Mouse (Mus musculus): ENCODE data around the gene Crocc. TPM values are rescaled to one million over a fixed set of nuclear protein-coding genes. Genes with fewer than 3 reads are reported as not detected.

Crocc gene
- polyA plus RNA-seq, 1 experiment from 2014 or later, result 7.0 TPM

GRCm38 (mm10) chr4:141066709-141067515, 6.6 kb upstream of the Crocc start:
- peak; percentile 14; the same call in 1 of the 2 replicates for ATAC-seq (ENCODE audit: insufficient number of reproducible peaks, low FRiP score, low TSS enrichment, low read depth)
- no peak overlapping the region for H3K4me3 ChIP-seq (replicated peaks)
- no peak overlapping the region for H3K4me2 ChIP-seq (replicated peaks)
- H3K9ac ChIP-seq, result no peak overlapping the region
- 0 out of 2 replicates have a peak, but pooled peaks cover 7% of the 10 kb centered on the region for H3K4me1 ChIP-seq
- peaks cover 64% of the 10 kb centered on the region for H3K36me3 ChIP-seq
- H3K27me3 ChIP-seq, result no peaks in the 10 kb centered on the region
- H3K9me3 ChIP-seq (replicated peaks), result no peaks in the 10 kb centered on the region
- peak overlapping the region; percentile 58; the same call in 1 of the 2 replicates for H3K27ac ChIP-seq (replicated peaks)
- 64% methylated on average over 12 of the region's 12 CpGs for WGBS

GRCm38 (mm10) chr4:141065123-141065522, 4.8 kb upstream of the Crocc start:
- 6% methylated on average over 8 of the region's 8 CpGs for WGBS
- Histone ChIP-seq H3K27me3 (no peaks in the 10 kb centered on the region), H3K4me1 (peaks cover 13% of the 10 kb centered on the region; the same call in 1 of the 2 replicates), H3K9ac (no peak overlapping the region), H3K27ac (replicated peaks) (no peak overlapping the region), H3K4me3 (replicated peaks) (no peak overlapping the region), H3K4me2 (replicated peaks) (no peak overlapping the region), H3K36me3 (peaks cover 48% of the 10 kb centered on the region), H3K9me3 (replicated peaks) (no peaks in the 10 kb centered on the region)
- ATAC-seq (ENCODE audit: insufficient number of reproducible peaks, low FRiP score, low TSS enrichment, low read depth), result no peak

- 84% methylated on average over 4 of the region's 4 CpGs for WGBS
- H3K36me3 ChIP-seq, result peaks cover 39% of the 10 kb centered on the region
- H3K4me1 ChIP-seq, result peaks cover 22% of the 10 kb centered on the region
Measured at GRCm38 (mm10) chr4:141064104-141064659, 3.8 kb upstream of the Crocc start.

GRCm38 (mm10) chr4:141059616-141060425, 529 bp downstream of the Crocc start:
- 2% methylated on average over 32 of the region's 32 CpGs for WGBS
- peak overlapping the region; percentile 83 for H3K9ac ChIP-seq
- H3K4me1 ChIP-seq, result peaks cover 22% of the 10 kb centered on the region
- peak overlapping the region; percentile 71 for H3K4me3 ChIP-seq (replicated peaks)
- H3K36me3 ChIP-seq, result peaks cover 18% of the 10 kb centered on the region
- peak overlapping the region; percentile 70 for H3K4me2 ChIP-seq (replicated peaks)
- peak; percentile 34; the same call in 1 of the 2 replicates for ATAC-seq (ENCODE audit: insufficient number of reproducible peaks, low FRiP score, low TSS enrichment, low read depth)
- peak overlapping the region; percentile 93 for H3K27ac ChIP-seq (replicated peaks)
- no peaks in the 10 kb centered on the region for H3K9me3 ChIP-seq (replicated peaks)
- H3K27me3 ChIP-seq, result no peaks in the 10 kb centered on the region

More at GRCm38 (mm10) chr4:141064104-141064659, 3.8 kb upstream of the Crocc start:
- Histone ChIP-seq H3K4me2 (replicated peaks) (no peak overlapping the region), H3K27me3 (no peaks in the 10 kb centered on the region), H3K27ac (replicated peaks) (no peak overlapping the region), H3K4me3 (replicated peaks) (no peak overlapping the region), H3K9ac (no peak overlapping the region), H3K9me3 (replicated peaks) (no peaks in the 10 kb centered on the region)
- ATAC-seq (ENCODE audit: insufficient number of reproducible peaks, low FRiP score, low TSS enrichment, low read depth), result no peak

- peaks cover 20% of the 10 kb centered on the region for H3K36me3 ChIP-seq
- WGBS, result 81% methylated on average over 9 of the region's 9 CpGs
- H3K9me3 ChIP-seq (replicated peaks), result no peaks in the 10 kb centered on the region
- H3K9ac ChIP-seq, result no peak overlapping the region
- peaks cover 28% of the 10 kb centered on the region for H3K4me1 ChIP-seq
- H3K4me3 ChIP-seq (replicated peaks), result no peak overlapping the region
- no peak for ATAC-seq (ENCODE audit: insufficient number of reproducible peaks, low FRiP score, low TSS enrichment, low read depth)
- no peak overlapping the region for H3K27ac ChIP-seq (replicated peaks)
- H3K4me2 ChIP-seq (replicated peaks), result no peak overlapping the region
- no peaks in the 10 kb centered on the region for H3K27me3 ChIP-seq
Measured at GRCm38 (mm10) chr4:141058835-141059234, 1.5 kb downstream of the Crocc start.

- no peak for ATAC-seq (ENCODE audit: insufficient number of reproducible peaks, low FRiP score, low TSS enrichment, low read depth)
- 93% methylated on average over 10 of the region's 10 CpGs for whole genome bisulfite sequencing
- peaks cover 39% of the 10 kb centered on the region for H3K4me1 ChIP-seq
- no peaks in the 10 kb centered on the region for H3K27me3 ChIP-seq
- H3K4me3 ChIP-seq (replicated peaks), result no peak overlapping the region
- no peak overlapping the region for H3K9ac ChIP-seq
- H3K36me3 ChIP-seq, result peaks cover 20% of the 10 kb centered on the region
- H3K9me3 ChIP-seq (replicated peaks), result no peaks in the 10 kb centered on the region
- no peak overlapping the region for H3K4me2 ChIP-seq (replicated peaks)
- H3K27ac ChIP-seq (replicated peaks), result no peak overlapping the region
Measured at GRCm38 (mm10) chr4:141056970-141057369, 3.4 kb downstream of the Crocc start.

GRCm38 (mm10) chr4:141053568-141054161, 6.7 kb downstream of the Crocc start:
- H3K27me3 ChIP-seq, result no peaks in the 10 kb centered on the region
- peaks cover 18% of the 10 kb centered on the region for H3K4me1 ChIP-seq
- 18% methylated on average over 17 of the region's 17 CpGs for WGBS
- 0 out of 2 replicates have a peak overlapping the region, but pooled peaks have one; percentile 11 for H3K4me3 ChIP-seq (replicated peaks)
- peaks cover 20% of the 10 kb centered on the region for H3K36me3 ChIP-seq
- ATAC-seq (ENCODE audit: insufficient number of reproducible peaks, low FRiP score, low TSS enrichment, low read depth), result peak; percentile 17; the same call in 1 of the 2 replicates
- H3K27ac ChIP-seq (replicated peaks), result peak overlapping the region; percentile 56; the same call in 1 of the 2 replicates
- H3K9ac ChIP-seq, result no peak overlapping the region
- no peaks in the 10 kb centered on the region for H3K9me3 ChIP-seq (replicated peaks)
- H3K4me2 ChIP-seq (replicated peaks), result peak overlapping the region; percentile 26

GRCm38 (mm10) chr4:141053138-141053537, 7.2 kb downstream of the Crocc start:
- peak overlapping the region; percentile 26; the same call in 1 of the 2 replicates for H3K4me2 ChIP-seq (replicated peaks)
- no peak overlapping the region for H3K4me3 ChIP-seq (replicated peaks)
- WGBS, result 48% methylated on average over 8 of the region's 8 CpGs
- no peak overlapping the region for H3K9ac ChIP-seq
- H3K27me3 ChIP-seq, result no peaks in the 10 kb centered on the region
- H3K4me1 ChIP-seq, result peaks cover 17% of the 10 kb centered on the region
- H3K27ac ChIP-seq (replicated peaks), result no peak overlapping the region
- no peak for ATAC-seq (ENCODE audit: insufficient number of reproducible peaks, low FRiP score, low TSS enrichment, low read depth)
- H3K36me3 ChIP-seq, result peaks cover 20% of the 10 kb centered on the region
- H3K9me3 ChIP-seq (replicated peaks), result no peaks in the 10 kb centered on the region

- Histone ChIP-seq H3K9ac (no peak overlapping the region), H3K4me3 (replicated peaks) (no peak overlapping the region), H3K9me3 (replicated peaks) (no peaks in the 10 kb centered on the region), H3K36me3 (peaks cover 19% of the 10 kb centered on the region), H3K4me1 (peaks cover 17% of the 10 kb centered on the region), H3K27ac (replicated peaks) (no peak overlapping the region), H3K4me2 (replicated peaks) (no peak overlapping the region), H3K27me3 (no peaks in the 10 kb centered on the region)
- ATAC-seq (ENCODE audit: insufficient number of reproducible peaks, low FRiP score, low TSS enrichment, low read depth), result no peak
- WGBS, result 78% methylated on average over 12 of the region's 12 CpGs
Measured at GRCm38 (mm10) chr4:141052442-141052841, 7.9 kb downstream of the Crocc start.

- no peak for ATAC-seq (ENCODE audit: insufficient number of reproducible peaks, low FRiP score, low TSS enrichment, low read depth)
- H3K27me3 ChIP-seq, result no peaks in the 10 kb centered on the region
- WGBS, result 44% methylated on average over 4 of the region's 4 CpGs
- no peak overlapping the region for H3K4me2 ChIP-seq (replicated peaks)
- H3K36me3 ChIP-seq, result peaks cover 13% of the 10 kb centered on the region
- H3K9me3 ChIP-seq (replicated peaks), result no peaks in the 10 kb centered on the region
- no peak overlapping the region for H3K4me3 ChIP-seq (replicated peaks)
- no peak overlapping the region for H3K9ac ChIP-seq
- peaks cover 25% of the 10 kb centered on the region for H3K4me1 ChIP-seq
- no peak overlapping the region for H3K27ac ChIP-seq (replicated peaks)
Measured at GRCm38 (mm10) chr4:141049476-141049835, 10.9 kb downstream of the Crocc start.

Data from embryonic facial prominence, embryonic 15.5 days (tissue).